Mouse (Mus musculus) cerebellum, adult 2 months (tissue): ENCODE data around the gene Nup54.

Experiments used
- CTCF ChIP-seq: fragments of 200-500 bp; IDR thresholded peaks from 2 replicates; pipeline ENCODE4 v1.5.1; 2011; ENCODE audit warnings: low read depth, mild to moderate bottlenecking, control low read depth, low read length, moderate library complexity, borderline replicate concordance; ENCODE audit not compliant: insufficient read depth
- POLR2A ChIP-seq: fragments of 200-500 bp; IDR thresholded peaks from 2 replicates; pipeline ENCODE4 v1.6.1; 2011; ENCODE audit warnings: low read length, control low read depth, borderline replicate concordance; ENCODE audit not compliant: insufficient read depth

DNA sequence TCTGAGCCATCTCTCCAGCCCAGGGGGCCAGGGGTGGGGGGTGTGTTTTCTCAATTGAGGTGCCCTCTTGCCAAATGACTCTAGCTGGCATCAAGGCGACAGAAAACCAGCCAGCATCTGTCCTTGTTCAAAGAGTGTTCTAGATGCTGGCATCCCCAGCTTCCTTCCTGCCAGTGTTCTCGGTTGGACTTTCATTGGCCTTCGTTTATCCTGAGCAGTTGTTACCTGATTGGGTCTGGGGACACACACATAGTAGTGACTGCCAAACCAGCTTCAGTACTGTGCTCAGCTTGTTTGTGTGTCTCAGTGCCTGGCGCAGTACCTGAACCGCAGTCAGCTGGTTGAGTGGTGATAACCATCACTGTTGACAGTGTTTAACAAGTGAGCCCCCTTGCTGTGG is 48.9 kb downstream of the Nup54 start:
- TF ChIP-seq POLR2A (no peak), CTCF (no peak)
